Mouse (Mus musculus) fat pad, adult 2 months (tissue): Measurements from ENCODE around the gene Mrgprd.

ENCODE experiments used
- DNase-seq: peaks from one replicate; pipeline ENCODE4 v3.0.0-alpha.2; 2011; ENCODE audit warnings: low read depth, low spot score; ENCODE audit errors: extremely low read depth

Mrgprd gene

DNA sequence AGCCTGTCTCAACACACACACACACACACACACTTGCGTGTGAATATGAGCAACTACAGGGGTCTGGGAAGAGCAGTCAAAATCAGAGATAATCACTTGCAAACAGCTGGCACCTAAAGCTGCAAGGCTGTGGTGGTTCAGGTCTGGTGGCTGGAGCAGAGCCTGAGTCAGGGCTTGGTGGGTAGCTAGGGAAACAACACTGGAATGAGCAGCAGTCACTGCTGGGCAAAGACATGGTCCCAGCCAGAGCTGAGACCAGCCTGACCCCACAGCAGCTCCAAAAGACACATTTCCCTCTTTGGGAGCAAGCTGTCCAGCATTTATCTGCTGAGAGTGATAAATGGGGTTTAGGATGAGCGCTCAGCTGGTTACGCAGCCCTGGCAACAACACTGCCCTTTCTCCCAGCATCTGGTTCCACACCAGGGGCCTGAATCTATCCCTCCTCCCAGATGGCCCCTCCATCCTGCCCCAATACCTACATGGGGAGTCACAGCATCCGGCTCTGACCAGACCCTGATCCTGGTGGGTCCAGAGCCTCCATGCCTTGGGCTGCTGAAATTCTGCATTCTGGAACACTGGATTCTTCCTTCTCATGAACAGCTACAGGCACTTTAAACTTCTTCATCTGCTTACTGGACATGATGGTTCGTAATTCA is 25.7 kb downstream of the Mrgprd start:
- DNase-seq: no peak
